Mouse (Mus musculus): ENCODE data around the gene Nmt2.

The Nmt2 gene

GRCm38 (mm10) chr2:3324381-3325130 is 40.5 kb downstream of the Nmt2 start:
- no peak for ATAC-seq (ENCODE audit: insufficient number of reproducible peaks, low FRiP score, low TSS enrichment)

DNA sequence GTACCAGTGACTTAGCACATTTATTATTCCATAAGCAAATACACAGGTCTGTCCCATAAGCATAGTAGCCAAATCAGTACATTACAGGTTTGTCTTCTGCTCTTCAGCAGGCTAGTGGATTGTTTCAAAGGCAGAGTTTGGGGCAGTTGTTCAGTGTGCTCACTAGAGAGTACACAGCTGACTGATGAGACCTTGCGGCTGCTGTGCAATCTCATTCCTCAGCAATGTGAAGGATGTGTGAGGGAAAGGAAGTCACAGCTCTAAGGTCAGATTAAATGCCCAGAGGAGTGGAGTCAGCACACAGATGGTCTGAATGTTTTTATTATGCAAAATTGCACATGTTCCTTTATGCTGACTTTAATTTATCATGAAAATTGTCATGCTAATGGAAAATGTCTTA is 42.5 kb downstream of the Nmt2 start:
- ATAC-seq (ENCODE audit: insufficient number of reproducible peaks, low FRiP score, low TSS enrichment): no peak

DNA sequence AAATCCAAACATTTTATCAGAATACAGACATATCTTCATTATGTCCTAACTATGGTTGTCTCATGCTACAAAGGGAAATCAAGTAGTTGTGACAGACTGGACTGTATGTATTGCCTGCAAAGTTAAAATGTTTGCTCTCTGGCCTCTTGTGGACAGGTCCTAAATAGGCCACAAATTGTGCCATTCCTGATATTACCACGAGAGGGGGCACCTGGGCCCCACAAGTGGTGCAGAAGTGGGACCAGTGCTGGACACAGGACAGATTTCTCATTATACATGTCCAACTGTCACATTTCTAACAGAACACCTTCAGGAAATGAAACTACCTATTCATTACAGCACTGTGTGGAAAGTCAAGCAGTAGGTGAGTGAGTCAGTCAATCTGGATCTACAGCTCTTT is 43.3 kb downstream of the Nmt2 start:
- ATAC-seq (ENCODE audit: insufficient number of reproducible peaks, low FRiP score, low TSS enrichment): no peak

GRCm38 (mm10) chr2:3331071-3331703 is 47.2 kb downstream of the Nmt2 start:
- ATAC-seq (ENCODE audit: insufficient number of reproducible peaks, low FRiP score, low TSS enrichment): no peak

DNA sequence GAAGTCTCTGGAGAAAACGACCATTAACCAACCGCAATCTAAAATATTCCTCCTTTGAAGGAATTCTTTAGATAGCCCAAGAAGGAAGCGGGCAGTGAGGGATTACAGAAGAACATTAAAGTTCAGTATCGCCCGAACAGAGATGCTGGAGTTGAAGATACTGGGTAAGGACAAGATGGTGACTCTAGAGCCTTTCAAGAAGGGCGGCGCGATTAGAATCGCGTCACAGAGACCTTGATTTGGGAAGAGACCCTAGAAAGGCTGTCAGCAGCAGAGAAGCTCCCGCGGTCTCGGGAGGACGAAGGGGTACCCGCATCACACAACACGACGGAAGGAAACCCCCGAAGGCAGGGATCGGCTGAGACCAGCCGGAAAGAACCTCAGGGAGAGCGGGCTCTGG is 48.0 kb downstream of the Nmt2 start:
- no peak; the same call in 1 of the 2 replicates for ATAC-seq (ENCODE audit: insufficient number of reproducible peaks, low FRiP score, low TSS enrichment)

DNA sequence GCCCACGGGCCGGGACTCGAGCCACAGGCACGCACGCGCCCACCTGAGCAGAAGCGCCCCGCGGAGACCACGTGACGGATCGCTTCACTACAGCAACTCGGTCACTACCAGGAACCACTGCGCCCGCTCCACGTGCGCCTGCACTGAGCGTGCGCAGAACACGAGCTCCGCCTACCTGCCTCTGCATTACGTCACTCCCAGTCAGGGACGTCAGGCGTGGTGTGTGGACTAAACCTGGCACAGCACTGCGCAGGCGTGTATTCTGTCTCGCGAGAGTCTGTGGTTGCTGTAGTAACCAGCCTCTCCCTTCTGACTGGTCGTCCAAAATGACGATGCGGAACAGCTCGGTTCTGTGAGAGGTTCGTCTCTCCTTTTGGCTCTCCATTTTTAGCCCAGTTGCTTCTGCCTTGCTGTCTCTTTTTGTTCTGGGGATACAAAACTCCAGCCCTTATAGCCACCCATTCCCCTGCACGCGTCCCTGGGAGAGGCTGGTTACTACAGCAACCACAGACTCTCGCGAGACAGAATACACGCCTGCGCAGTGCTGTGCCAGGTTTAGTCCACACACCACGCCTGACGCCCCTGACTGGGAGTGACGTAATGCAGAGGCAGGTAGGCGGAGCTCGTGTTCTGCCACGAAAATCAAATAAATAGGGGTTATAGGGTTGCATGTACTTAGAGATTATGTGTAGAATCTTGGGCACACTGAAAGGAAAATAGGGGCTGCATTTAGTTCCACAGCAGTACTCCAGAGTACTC is 48.7 kb downstream of the Nmt2 start, which contains the start of gene Rpp38:
Gene Rpp38 (minus strand): TSS at position 160 of the 759 bp plus-strand sequence.
- ATAC-seq (ENCODE audit: insufficient number of reproducible peaks, low FRiP score, low TSS enrichment): peak; percentile 95

- no peak for ATAC-seq (ENCODE audit: insufficient number of reproducible peaks, low FRiP score, low TSS enrichment)
These were observed 49.7 kb downstream of the Nmt2 start for GRCm38 (mm10) chr2:3333761-3334160.

- peak; percentile 50 for ATAC-seq (ENCODE audit: insufficient number of reproducible peaks, low FRiP score, low TSS enrichment)
These were observed 51.7 kb downstream of the Nmt2 start, which contains the start of gene Acbd7 for GRCm38 (mm10) chr2:3335611-3336301. Gene Acbd7 (plus strand): TSS chr2:3336168.

DNA sequence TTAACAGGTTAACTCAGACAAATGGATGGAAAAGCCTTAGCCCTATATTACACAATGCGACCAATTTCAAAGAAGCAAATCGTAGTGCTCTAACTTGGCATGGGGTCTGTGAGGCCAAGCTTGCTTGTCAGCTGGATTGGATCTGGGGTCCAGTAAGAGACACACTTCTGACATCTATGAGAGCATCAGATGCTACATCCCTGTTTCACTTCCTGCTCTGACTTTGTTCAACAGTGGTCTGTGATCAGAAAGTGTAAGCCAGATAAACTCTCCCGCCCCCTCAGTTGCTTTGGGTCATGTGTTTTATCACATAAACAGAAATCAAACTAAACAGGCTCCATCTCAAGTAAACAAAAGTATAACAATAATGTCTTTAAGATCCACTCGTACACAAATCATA is 64.4 kb downstream of the Nmt2 start:
- no peak for ATAC-seq (ENCODE audit: insufficient number of reproducible peaks, low FRiP score, low TSS enrichment)

DNA sequence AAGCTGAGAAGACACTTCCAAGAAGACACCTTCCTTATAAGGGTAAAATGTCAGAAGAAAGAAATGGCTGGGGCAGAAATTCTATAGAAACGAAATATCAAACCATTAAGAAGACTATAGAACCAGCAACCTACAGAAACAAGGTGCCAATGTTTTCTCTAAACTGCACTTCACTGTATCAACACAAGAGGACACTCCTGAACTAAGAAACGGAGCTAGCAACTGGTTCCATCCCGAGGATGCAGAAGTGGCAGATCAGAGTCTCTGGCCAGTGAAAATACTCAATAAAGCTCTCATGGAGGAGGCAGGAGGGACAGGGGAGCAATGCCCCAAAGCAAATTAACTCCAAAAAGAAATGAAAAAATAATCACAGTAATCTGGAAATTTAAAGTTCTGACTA is 64.9 kb downstream of the Nmt2 start:
- no peak; the same call in 1 of the 2 replicates for ATAC-seq (ENCODE audit: insufficient number of reproducible peaks, low FRiP score, low TSS enrichment)

DNA sequence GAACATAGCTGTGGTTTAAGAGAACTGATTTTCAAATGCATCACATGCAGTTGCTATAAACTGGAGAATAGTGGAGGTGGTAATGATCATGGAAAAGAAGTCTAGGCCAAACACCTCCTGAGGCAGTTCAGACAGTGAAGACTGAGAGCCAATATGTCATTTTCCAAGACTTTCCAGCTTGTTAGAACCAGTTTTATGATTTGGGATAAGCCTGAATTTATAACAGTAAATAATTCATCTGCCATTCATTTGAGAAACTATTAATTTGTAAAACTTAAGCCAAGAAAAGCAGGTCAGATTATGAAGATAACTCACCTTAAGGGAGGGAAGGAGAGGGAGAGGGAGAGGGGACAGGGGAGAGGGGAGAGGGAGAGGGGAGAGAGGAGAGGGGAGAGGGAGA is 69.1 kb downstream of the Nmt2 start:
- ATAC-seq (ENCODE audit: insufficient number of reproducible peaks, low FRiP score, low TSS enrichment): no peak

DNA sequence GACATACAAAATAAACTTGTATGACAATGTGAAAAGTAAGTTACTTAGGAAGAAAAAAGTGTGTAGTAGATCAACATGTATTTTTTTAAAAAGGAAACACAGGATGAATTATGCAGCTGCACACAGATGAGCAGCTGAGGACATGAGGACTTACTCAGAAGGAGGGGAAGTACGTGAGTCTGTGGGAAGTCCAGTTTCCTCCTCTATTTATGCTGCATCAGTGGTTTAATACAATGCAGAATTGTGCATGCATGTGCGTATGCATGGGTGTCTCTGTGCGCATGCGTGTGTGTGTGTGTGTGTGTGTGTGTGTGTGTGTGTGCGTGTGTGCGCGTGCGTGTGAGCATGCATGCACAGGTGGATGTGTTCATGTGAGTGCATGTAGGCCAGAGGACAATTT is 71.8 kb downstream of the Nmt2 start:
- ATAC-seq (ENCODE audit: insufficient number of reproducible peaks, low FRiP score, low TSS enrichment): no peak

DNA sequence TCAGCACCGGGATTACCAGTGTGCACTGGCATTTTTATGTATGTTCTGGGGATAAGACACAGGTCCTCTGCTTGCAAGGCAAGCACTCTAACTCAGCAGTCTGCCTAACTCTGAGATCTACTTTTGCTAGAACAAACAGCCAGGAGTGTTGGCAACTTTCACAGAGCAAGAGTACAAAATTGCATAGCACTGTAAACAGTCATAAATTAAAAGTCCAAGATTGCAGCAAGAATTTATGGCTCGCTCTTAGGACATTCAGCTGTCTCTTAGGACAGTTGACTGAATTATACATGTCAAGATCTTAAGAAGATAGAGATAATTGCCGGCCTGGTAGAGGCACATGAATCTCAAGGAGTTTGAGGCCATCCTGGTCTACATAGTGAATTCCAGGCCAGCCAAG is 72.3 kb downstream of the Nmt2 start:
- ATAC-seq (ENCODE audit: insufficient number of reproducible peaks, low FRiP score, low TSS enrichment): no peak

- no peak for ATAC-seq (ENCODE audit: insufficient number of reproducible peaks, low FRiP score, low TSS enrichment)
These were observed 73.9 kb downstream of the Nmt2 start for GRCm38 (mm10) chr2:3357887-3358286.

GRCm38 (mm10) chr2:3361067-3361466 is 77.1 kb downstream of the Nmt2 start:
- ATAC-seq (ENCODE audit: insufficient number of reproducible peaks, low FRiP score, low TSS enrichment): no peak

- no peak for ATAC-seq (ENCODE audit: insufficient number of reproducible peaks, low FRiP score, low TSS enrichment)
These were observed 81.1 kb downstream of the Nmt2 start for GRCm38 (mm10) chr2:3365127-3365526.

All from cerebellum, adult (tissue).